Mouse (Mus musculus): ENCODE measurements at regions not wholly inside any gene's neighbourhood (a gene's known extent, or its start where the extent isn't known, plus 50 kb on each side); places are given as distances from the start of the nearest gene placed in this dataset.

DNA sequence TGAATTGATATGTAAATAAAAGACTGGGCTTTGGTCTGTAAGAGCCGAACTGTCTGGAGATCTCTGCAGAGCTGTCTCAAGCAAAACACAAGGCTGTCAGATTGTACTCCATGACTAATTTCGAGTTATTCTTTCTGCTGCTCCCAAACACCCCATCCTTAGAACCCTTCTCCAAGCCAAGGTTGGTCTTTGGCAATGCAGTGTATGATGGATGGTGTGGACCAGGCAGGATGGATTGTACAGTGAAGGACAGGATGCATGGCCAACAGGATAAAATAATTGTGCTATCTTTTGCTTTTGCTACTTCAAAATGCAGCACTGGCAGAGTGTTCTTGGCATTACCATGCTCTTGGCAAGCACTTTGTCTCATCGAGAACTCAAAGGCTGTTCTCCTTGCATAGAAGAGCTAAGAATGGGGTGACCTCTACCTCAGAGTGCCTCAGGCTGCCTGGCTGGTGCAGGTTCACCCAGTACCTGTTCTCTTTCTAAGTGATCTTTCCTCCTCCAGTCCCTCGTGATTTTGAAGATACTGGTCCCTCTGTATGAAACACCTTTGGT, 88.4 kb upstream of the Cpeb4 start:
- Histone ChIP-seq H3K9me3 (ENCODE audit: control insufficient read depth, low read length) (no peaks in the 10 kb centered on the region), H3K27ac (ENCODE audit: low read depth, low read length) (no peak overlapping the region)

GRCm38 (mm10) chr11:31784332-31784901, 87.6 kb upstream of the Cpeb4 start:
- H3K27me3 ChIP-seq (ENCODE audit: control insufficient read depth, insufficient read depth, low read length), result no peaks in the 10 kb centered on the region
- H3K4me3 ChIP-seq (ENCODE audit: low read depth, low read length), result no peak overlapping the region
- H3K9ac ChIP-seq (ENCODE audit: low read length), result no peak overlapping the region
- ATAC-seq (ENCODE audit: insufficient read depth, low FRiP score, low TSS enrichment) (no peak), DNase-seq (ENCODE audit: low spot score) (no peak)
- no peaks in the 10 kb centered on the region for H3K4me1 ChIP-seq (ENCODE audit: control insufficient read depth, insufficient read depth, low read length)
- no peaks in the 10 kb centered on the region for H3K9me3 ChIP-seq (ENCODE audit: control insufficient read depth, low read length)
- 96% methylated on average over 6 of the region's 6 CpGs for WGBS
- no peak overlapping the region for H3K4me2 ChIP-seq (ENCODE audit: low read depth)
- no peaks in the 10 kb centered on the region for H3K36me3 ChIP-seq (ENCODE audit: control insufficient read depth, insufficient read depth, low read length)
- H3K27ac ChIP-seq (ENCODE audit: low read depth, low read length), result no peak overlapping the region

More for the DNA sequence above, 88.4 kb upstream of the Cpeb4 start:
- Histone ChIP-seq H3K36me3 (ENCODE audit: control insufficient read depth, insufficient read depth, low read length) (no peaks in the 10 kb centered on the region), H3K27me3 (ENCODE audit: control insufficient read depth, insufficient read depth, low read length) (no peaks in the 10 kb centered on the region), H3K9ac (ENCODE audit: low read length) (no peak overlapping the region), H3K4me1 (ENCODE audit: control insufficient read depth, insufficient read depth, low read length) (no peaks in the 10 kb centered on the region), H3K4me3 (ENCODE audit: low read depth, low read length) (no peak overlapping the region), H3K4me2 (ENCODE audit: low read depth) (no peak overlapping the region)
- DNase-seq (ENCODE audit: low spot score) (no peak), ATAC-seq (ENCODE audit: insufficient read depth, low FRiP score, low TSS enrichment) (no peak)
- 87% methylated on average over 4 of the region's 4 CpGs for WGBS

- no peak overlapping the region for H3K9ac ChIP-seq (ENCODE audit: low read length)
- DNase-seq (ENCODE audit: low spot score), result no peak
- H3K27me3 ChIP-seq (ENCODE audit: control insufficient read depth, insufficient read depth, low read length), result no peaks in the 10 kb centered on the region
- WGBS, result 84% methylated on average over 7 of the region's 7 CpGs
- H3K9me3 ChIP-seq (ENCODE audit: control insufficient read depth, low read length), result no peaks in the 10 kb centered on the region
- no peaks in the 10 kb centered on the region for H3K4me1 ChIP-seq (ENCODE audit: control insufficient read depth, insufficient read depth, low read length)
- no peak for ATAC-seq (ENCODE audit: insufficient read depth, low FRiP score, low TSS enrichment)
- H3K4me3 ChIP-seq (ENCODE audit: low read depth, low read length), result no peak overlapping the region
- no peaks in the 10 kb centered on the region for H3K36me3 ChIP-seq (ENCODE audit: control insufficient read depth, insufficient read depth, low read length)
- H3K4me2 ChIP-seq (ENCODE audit: low read depth), result no peak overlapping the region
- no peak overlapping the region for H3K27ac ChIP-seq (ENCODE audit: low read depth, low read length)
These were observed 86.9 kb upstream of the Cpeb4 start for GRCm38 (mm10) chr11:31785160-31785559.

- no peak overlapping the region for H3K4me2 ChIP-seq (ENCODE audit: low read depth)
- H3K27ac ChIP-seq (ENCODE audit: low read depth, low read length), result no peak overlapping the region
- no peak overlapping the region for H3K9ac ChIP-seq (ENCODE audit: low read length)
- no peaks in the 10 kb centered on the region for H3K36me3 ChIP-seq (ENCODE audit: control insufficient read depth, insufficient read depth, low read length)
- no peaks in the 10 kb centered on the region for H3K4me1 ChIP-seq (ENCODE audit: control insufficient read depth, insufficient read depth, low read length)
- WGBS, result 90% methylated on average over 2 of the region's 2 CpGs
- H3K27me3 ChIP-seq (ENCODE audit: control insufficient read depth, insufficient read depth, low read length), result no peaks in the 10 kb centered on the region
- no peak overlapping the region for H3K4me3 ChIP-seq (ENCODE audit: low read depth, low read length)
- no peaks in the 10 kb centered on the region for H3K9me3 ChIP-seq (ENCODE audit: control insufficient read depth, low read length)
- no peak for DNase-seq (ENCODE audit: low spot score)
- ATAC-seq (ENCODE audit: insufficient read depth, low FRiP score, low TSS enrichment), result no peak
These were observed 84.6 kb upstream of the Cpeb4 start for GRCm38 (mm10) chr11:31787376-31787775.

DNA sequence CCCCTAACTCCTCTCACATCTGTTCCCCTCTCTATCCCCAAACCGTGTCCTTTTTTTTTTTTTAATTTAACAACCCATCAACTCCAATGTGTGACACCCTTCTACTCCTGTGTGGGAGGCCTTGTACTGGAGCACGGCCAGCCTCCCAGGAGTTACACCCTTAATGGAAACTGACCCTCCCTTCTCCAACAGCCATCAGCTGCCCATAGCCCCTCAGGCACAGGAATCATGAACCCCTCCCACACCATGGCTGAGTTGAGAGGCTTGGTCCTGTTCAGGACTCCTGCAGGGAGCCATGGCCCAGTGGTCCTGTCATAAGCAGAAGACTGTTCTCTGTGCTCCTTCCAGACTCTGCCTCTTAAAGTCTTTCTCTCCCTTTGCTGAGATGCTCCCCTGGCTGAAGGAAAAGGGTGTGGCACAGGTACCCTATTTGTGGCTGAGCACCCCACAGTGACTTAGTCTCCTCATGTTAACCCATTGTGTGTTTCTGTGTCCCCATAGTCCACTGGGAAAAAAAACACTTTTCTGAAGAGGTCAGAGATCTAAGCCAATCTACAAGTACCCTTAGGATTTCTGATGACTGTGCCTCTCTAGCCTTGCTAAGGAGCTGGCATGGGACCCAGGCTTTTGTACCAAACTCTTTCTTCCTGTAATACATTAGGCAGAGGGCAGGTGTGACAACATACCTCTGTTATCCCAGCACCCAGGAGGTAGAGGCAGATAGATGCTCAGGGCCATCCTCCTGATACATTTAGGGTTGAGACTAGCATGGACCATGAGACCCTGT, 83.9 kb upstream of the Cpeb4 start:
- Histone ChIP-seq H3K9me3 (ENCODE audit: control insufficient read depth, low read length) (no peaks in the 10 kb centered on the region), H3K27me3 (ENCODE audit: control insufficient read depth, insufficient read depth, low read length) (no peaks in the 10 kb centered on the region), H3K9ac (ENCODE audit: low read length) (no peak overlapping the region), H3K36me3 (ENCODE audit: control insufficient read depth, insufficient read depth, low read length) (no peaks in the 10 kb centered on the region), H3K4me1 (ENCODE audit: control insufficient read depth, insufficient read depth, low read length) (no peaks in the 10 kb centered on the region), H3K4me3 (ENCODE audit: low read depth, low read length) (no peak overlapping the region), H3K27ac (ENCODE audit: low read depth, low read length) (no peak overlapping the region), H3K4me2 (ENCODE audit: low read depth) (no peak overlapping the region)
- WGBS, result 62% methylated on average over 2 of the region's 2 CpGs
- DNase-seq (ENCODE audit: low spot score) (no peak), ATAC-seq (ENCODE audit: insufficient read depth, low FRiP score, low TSS enrichment) (no peak)

DNA sequence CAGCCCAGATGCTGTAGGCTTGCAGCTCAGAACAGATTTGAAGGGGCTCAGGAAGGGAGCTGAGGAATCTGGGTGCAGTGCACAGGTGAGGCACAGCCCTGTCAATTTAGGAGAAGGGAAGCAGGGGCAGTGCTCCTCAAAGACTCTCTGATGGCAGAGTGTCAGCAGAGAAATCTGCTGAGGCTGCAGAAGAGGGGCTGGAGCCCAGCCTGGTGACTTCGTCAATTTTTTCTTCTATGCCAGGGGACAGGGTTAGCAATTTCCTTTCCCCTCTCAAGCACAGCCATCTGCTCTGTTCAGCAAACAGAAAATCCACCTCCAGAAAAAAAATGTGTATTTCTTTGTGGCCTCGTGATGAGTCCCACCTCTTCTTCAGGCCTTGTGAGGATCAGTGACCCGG, 82.0 kb upstream of the Cpeb4 start:
- H3K4me1 ChIP-seq (ENCODE audit: control insufficient read depth, insufficient read depth, low read length), result no peaks in the 10 kb centered on the region
- no peaks in the 10 kb centered on the region for H3K9me3 ChIP-seq (ENCODE audit: control insufficient read depth, low read length)
- no peak overlapping the region for H3K9ac ChIP-seq (ENCODE audit: low read length)
- no peaks in the 10 kb centered on the region for H3K27me3 ChIP-seq (ENCODE audit: control insufficient read depth, insufficient read depth, low read length)
- H3K27ac ChIP-seq (ENCODE audit: low read depth, low read length), result no peak overlapping the region
- DNase-seq (ENCODE audit: low spot score), result no peak
- no peaks in the 10 kb centered on the region for H3K36me3 ChIP-seq (ENCODE audit: control insufficient read depth, insufficient read depth, low read length)
- H3K4me3 ChIP-seq (ENCODE audit: low read depth, low read length), result no peak overlapping the region
- no peak overlapping the region for H3K4me2 ChIP-seq (ENCODE audit: low read depth)
- 84% methylated on average over 3 of the region's 3 CpGs for WGBS
- no peak for ATAC-seq (ENCODE audit: insufficient read depth, low FRiP score, low TSS enrichment)

DNA sequence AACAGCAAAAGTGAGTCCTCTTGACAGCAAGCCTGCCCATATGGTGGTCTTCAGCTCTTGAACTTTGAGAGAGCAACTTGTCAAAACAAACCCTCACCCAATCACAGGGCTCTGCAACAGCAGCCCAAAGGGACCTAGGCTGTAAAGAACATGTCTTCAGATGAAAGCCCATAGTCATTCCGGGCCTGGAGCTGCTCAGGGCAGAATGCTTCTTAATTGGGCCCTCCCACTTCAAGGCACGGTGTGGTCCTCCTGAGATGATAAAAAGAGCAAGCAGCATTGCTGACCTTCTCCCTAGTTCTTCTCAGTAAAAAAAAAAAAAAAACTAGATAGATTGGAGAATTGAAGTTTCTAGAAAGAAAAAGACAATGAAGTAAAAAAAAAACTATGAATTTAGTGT, 80.7 kb upstream of the Cpeb4 start:
- Histone ChIP-seq H3K27me3 (ENCODE audit: control insufficient read depth, insufficient read depth, low read length) (no peaks in the 10 kb centered on the region), H3K4me1 (ENCODE audit: control insufficient read depth, insufficient read depth, low read length) (no peaks in the 10 kb centered on the region), H3K36me3 (ENCODE audit: control insufficient read depth, insufficient read depth, low read length) (no peaks in the 10 kb centered on the region), H3K4me2 (ENCODE audit: low read depth) (no peak overlapping the region), H3K4me3 (ENCODE audit: low read depth, low read length) (no peak overlapping the region), H3K9me3 (ENCODE audit: control insufficient read depth, low read length) (no peaks in the 10 kb centered on the region), H3K27ac (ENCODE audit: low read depth, low read length) (no peak overlapping the region), H3K9ac (ENCODE audit: low read length) (no peak overlapping the region)
- no peak for DNase-seq (ENCODE audit: low spot score)
- ATAC-seq (ENCODE audit: insufficient read depth, low FRiP score, low TSS enrichment), result no peak
- 51% methylated on average over 2 of the region's 2 CpGs for WGBS

- no peaks in the 10 kb centered on the region for H3K9me3 ChIP-seq (ENCODE audit: control insufficient read depth, low read length)
- no peak overlapping the region for H3K4me2 ChIP-seq (ENCODE audit: low read depth)
- 0 out of 2 replicates have a peak, but pooled peaks cover 2% of the 10 kb centered on the region for H3K27me3 ChIP-seq (ENCODE audit: control insufficient read depth, insufficient read depth, low read length)
- H3K36me3 ChIP-seq (ENCODE audit: control insufficient read depth, insufficient read depth, low read length), result no peaks in the 10 kb centered on the region
- no peak overlapping the region for H3K9ac ChIP-seq (ENCODE audit: low read length)
- H3K27ac ChIP-seq (ENCODE audit: low read depth, low read length), result no peak overlapping the region
- no peak for ATAC-seq (ENCODE audit: insufficient read depth, low FRiP score, low TSS enrichment)
- no peak overlapping the region for H3K4me3 ChIP-seq (ENCODE audit: low read depth, low read length)
- 90% methylated on average over 8 of the region's 8 CpGs for WGBS
- H3K4me1 ChIP-seq (ENCODE audit: control insufficient read depth, insufficient read depth, low read length), result no peaks in the 10 kb centered on the region
- DNase-seq (ENCODE audit: low spot score), result no peak
These were observed 76.9 kb upstream of the Cpeb4 start for GRCm38 (mm10) chr11:31795084-31795483.

DNA sequence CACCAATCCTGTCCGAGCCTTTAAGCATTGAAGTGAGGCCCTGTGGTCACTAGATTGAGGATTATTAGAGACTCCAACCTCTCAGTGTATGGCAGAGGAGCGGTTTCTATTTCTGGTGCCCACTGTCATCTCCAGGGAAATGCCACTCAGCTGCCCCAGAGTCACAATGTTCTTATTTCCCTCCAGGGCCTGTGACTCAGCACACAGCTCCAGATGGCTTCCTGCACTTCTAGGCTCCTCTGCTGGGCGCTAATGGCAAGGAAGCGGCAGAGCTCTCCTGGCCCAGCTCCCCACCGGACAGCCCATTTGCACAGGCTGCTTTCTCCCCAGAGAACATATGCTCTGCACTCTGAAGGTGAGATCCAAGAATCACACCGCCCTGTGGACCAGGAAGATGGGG, 75.8 kb upstream of the Cpeb4 start:
- Histone ChIP-seq H3K4me1 (ENCODE audit: control insufficient read depth, insufficient read depth, low read length) (no peaks in the 10 kb centered on the region), H3K27me3 (ENCODE audit: control insufficient read depth, insufficient read depth, low read length) (0 out of 2 replicates have a peak, but pooled peaks cover 2% of the 10 kb centered on the region), H3K9ac (ENCODE audit: low read length) (no peak overlapping the region), H3K4me3 (ENCODE audit: low read depth, low read length) (no peak overlapping the region), H3K27ac (ENCODE audit: low read depth, low read length) (no peak overlapping the region), H3K36me3 (ENCODE audit: control insufficient read depth, insufficient read depth, low read length) (no peaks in the 10 kb centered on the region), H3K4me2 (ENCODE audit: low read depth) (no peak overlapping the region), H3K9me3 (ENCODE audit: control insufficient read depth, low read length) (no peaks in the 10 kb centered on the region)
- no peak for ATAC-seq (ENCODE audit: insufficient read depth, low FRiP score, low TSS enrichment)
- no peak for DNase-seq (ENCODE audit: low spot score)
- WGBS, result 63% methylated on average over 6 of the region's 6 CpGs

Measured in neural tube, embryonic 11.5 days (tissue).